Mouse (Mus musculus) liver, embryonic 14.5 days (tissue): Measurements from ENCODE around the gene Rhod.

Source experiments
- CTCF ChIP-seq: IDR thresholded peaks from 2 replicates; pipeline ENCODE4 v1.5.1; 2016; ENCODE audit warnings: antibody characterized with exemption, low read depth, control low read depth
- EP300 ChIP-seq: IDR thresholded peaks from 2 replicates; pipeline ENCODE4 v1.6.1; 2016; ENCODE audit warnings: antibody characterized with exemption, low read depth

DNA sequence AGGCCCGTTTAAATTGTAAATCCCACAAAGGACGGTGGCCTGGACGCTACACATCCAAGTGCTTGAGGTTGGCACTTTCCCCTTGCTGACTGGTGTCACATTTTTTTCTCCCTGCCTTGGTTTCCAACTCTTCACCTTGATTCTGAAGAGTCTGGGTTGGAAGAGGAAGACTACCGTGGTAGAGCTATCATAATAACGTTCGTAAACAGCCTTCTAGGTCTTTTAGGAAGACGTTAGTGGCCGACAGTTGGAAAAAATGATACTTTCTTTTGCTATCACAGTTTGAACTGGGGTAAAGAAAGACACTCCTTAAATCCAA lies 40.6 kb downstream of the Rhod start:
- no peak for TF ChIP-seq CTCF
- TF ChIP-seq EP300: no peak
